Mouse (Mus musculus) WW6 (cell line): ENCODE measurements around the gene 4931406P16Rik.

Source experiments
- DNase-seq: peaks from one replicate; pipeline ENCODE4 v3.0.0-alpha.2; 2013; ENCODE audit warnings: low read depth, low spot score

The 4931406P16Rik gene

GRCm38 (mm10) chr7:34312786-34313442, 437 bp downstream of the 4931406P16Rik start:
- peak; percentile 31 for DNase-seq

- no peak for DNase-seq
Measured at GRCm38 (mm10) chr7:34309186-34309764, 4.1 kb downstream of the 4931406P16Rik start.

GRCm38 (mm10) chr7:34308586-34308985, 4.8 kb downstream of the 4931406P16Rik start:
- no peak for DNase-seq

GRCm38 (mm10) chr7:34305454-34305853, 7.9 kb downstream of the 4931406P16Rik start:
- no peak for DNase-seq

GRCm38 (mm10) chr7:34302651-34303050, 10.7 kb downstream of the 4931406P16Rik start:
- no peak for DNase-seq

- DNase-seq, result no peak
Measured at GRCm38 (mm10) chr7:34301952-34302351, 11.4 kb downstream of the 4931406P16Rik start.

- DNase-seq, result no peak
Measured at GRCm38 (mm10) chr7:34298818-34299217, 14.5 kb downstream of the 4931406P16Rik start.

GRCm38 (mm10) chr7:34296124-34296523, 17.2 kb downstream of the 4931406P16Rik start:
- no peak for DNase-seq

GRCm38 (mm10) chr7:34292633-34293032, 20.7 kb downstream of the 4931406P16Rik start:
- no peak for DNase-seq

GRCm38 (mm10) chr7:34291265-34291664, 22.1 kb downstream of the 4931406P16Rik start:
- no peak for DNase-seq

GRCm38 (mm10) chr7:34290450-34291151, 22.8 kb downstream of the 4931406P16Rik start:
- DNase-seq, result no peak

- no peak for DNase-seq
Measured at GRCm38 (mm10) chr7:34277656-34278055, 35.7 kb downstream of the 4931406P16Rik start.

- no peak for DNase-seq
Measured at GRCm38 (mm10) chr7:34276066-34276465, 37.3 kb downstream of the 4931406P16Rik start.

GRCm38 (mm10) chr7:34272465-34272864, 40.9 kb downstream of the 4931406P16Rik start:
- DNase-seq, result no peak

- DNase-seq, result no peak
Measured at GRCm38 (mm10) chr7:34268463-34268862, 44.9 kb downstream of the 4931406P16Rik start.

- DNase-seq, result no peak
Measured at GRCm38 (mm10) chr7:34266421-34266820, 46.9 kb downstream of the 4931406P16Rik start.

- DNase-seq, result no peak
Measured at GRCm38 (mm10) chr7:34265876-34266346, 47.4 kb downstream of the 4931406P16Rik start.

- no peak for DNase-seq
Measured at GRCm38 (mm10) chr7:34263437-34263836, 49.9 kb downstream of the 4931406P16Rik start.

- no peak for DNase-seq
Measured at GRCm38 (mm10) chr7:34258407-34258806, 54.9 kb downstream of the 4931406P16Rik start.

GRCm38 (mm10) chr7:34257279-34257678, 56.1 kb downstream of the 4931406P16Rik start:
- DNase-seq, result no peak

- no peak for DNase-seq
Measured at GRCm38 (mm10) chr7:34255916-34256315, 57.4 kb downstream of the 4931406P16Rik start.

- DNase-seq, result no peak
Measured at GRCm38 (mm10) chr7:34255137-34255536, 58.2 kb downstream of the 4931406P16Rik start.

GRCm38 (mm10) chr7:34252030-34252429, 61.3 kb downstream of the 4931406P16Rik start:
- DNase-seq, result no peak
